Comparison of ENCODE assay signal across 9 mouse cellular contexts in the genomic region with DNA sequence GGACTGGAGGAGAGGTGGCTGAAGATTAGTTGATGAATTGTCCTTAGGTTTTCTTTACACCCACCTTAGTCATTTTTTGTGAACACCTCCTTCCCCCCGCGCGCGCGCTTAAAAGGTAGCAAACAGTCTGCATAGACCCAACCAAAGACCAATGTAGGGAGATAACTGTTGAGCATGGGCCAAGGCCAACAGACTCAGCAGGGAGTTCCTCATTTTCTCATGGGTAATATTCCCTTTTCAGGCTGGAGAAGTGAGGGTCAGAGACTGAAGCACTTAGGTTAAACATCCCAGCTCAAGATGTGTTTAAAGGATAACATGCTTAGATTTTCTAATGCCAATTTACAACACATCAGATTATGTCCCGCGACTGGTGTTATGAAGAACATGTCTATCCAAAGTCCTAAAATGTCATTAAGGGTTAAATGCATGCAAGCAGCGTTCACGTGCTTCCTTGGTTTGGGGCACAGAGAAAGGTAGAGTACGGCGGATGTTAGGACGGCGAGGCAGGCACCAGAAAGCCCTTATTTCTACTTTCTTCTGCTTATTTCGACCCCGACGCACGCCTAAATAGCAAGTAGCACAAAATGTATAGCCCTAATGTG. TPM values are rescaled to one million over a fixed set of nuclear protein-coding genes. Genes with fewer than 3 reads are reported as not detected.
DNase-seq lines count a peak whose midpoint lies in the region; ATAC-seq lines count a peak whose summit lies in the region.
"Had no signal": no experiment of that assay in that cellular context is flagged by ENCODE, and none has a peak within 500 bp of the region (broad histone marks: within the 10 kb centered on the region; RNA-seq: fewer than 3 reads in every experiment).

No protein-coding gene starts in this region.

- no peaks in the 10 kb centered on the region for H3K27me3 ChIP-seq in heart, embryonic 14.5 days (ENCODE audit: control insufficient read depth, insufficient read depth, low read length)
- H3K27me3 ChIP-seq in hindbrain, embryonic 15.5 days: no peaks in the 10 kb centered on the region
- peaks cover 19% of the 10 kb centered on the region for H3K27me3 ChIP-seq in midbrain, embryonic 12.5 days
- H3K27me3 ChIP-seq: Patski had no signal

- WGBS in heart, embryonic 14.5 days: 37% methylated on average over 17 of the region's 17 CpGs
- WGBS in hindbrain, embryonic 15.5 days: 31% methylated on average over 17 of the region's 17 CpGs
- 30% methylated on average over 17 of the region's 17 CpGs for WGBS in midbrain, embryonic 12.5 days

- no peaks in the 10 kb centered on the region for H3K36me3 ChIP-seq in heart, embryonic 14.5 days (ENCODE audit: control insufficient read depth, insufficient read depth, low read length)
- no peaks in the 10 kb centered on the region for H3K36me3 ChIP-seq in hindbrain, embryonic 15.5 days
- H3K36me3 ChIP-seq in midbrain, embryonic 12.5 days: no peaks in the 10 kb centered on the region

- no peaks in the 10 kb centered on the region for H3K9me3 ChIP-seq in heart, embryonic 14.5 days (ENCODE audit: control insufficient read depth, low read length)
- no peaks in the 10 kb centered on the region for H3K9me3 ChIP-seq in hindbrain, embryonic 15.5 days
- H3K9me3 ChIP-seq in midbrain, embryonic 12.5 days: no peaks in the 10 kb centered on the region

- H3K4me1 ChIP-seq in heart, embryonic 14.5 days (ENCODE audit: control insufficient read depth in 2 of 2, insufficient read depth in 2 of 2, low read length in 2 of 2): peaks cover 9 to 11% of the 10 kb centered on the region in 2 experiments
- H3K4me1 ChIP-seq in hindbrain, embryonic 15.5 days (replicated peaks): peaks cover 34% of the 10 kb centered on the region
- H3K4me1 ChIP-seq in midbrain, embryonic 12.5 days: peaks cover 20% of the 10 kb centered on the region

- H3K4me3 ChIP-seq in heart, embryonic 14.5 days (ENCODE audit: control insufficient read depth in 1 of 2, insufficient read depth in 1 of 2, low read depth in 1 of 2, low read length in 2 of 2): peak overlapping the region; percentile 49 to 53
- peak overlapping the region; percentile 50 for H3K4me3 ChIP-seq in hindbrain, embryonic 15.5 days
- peak overlapping the region; percentile 52 for H3K4me3 ChIP-seq in midbrain, embryonic 12.5 days

- DNase-seq in heart, postnatal 10 days: no peak
- no peak for DNase-seq in natural killer cell, adult 2 months (ENCODE audit: low spot score in 2 of 2)
- DNase-seq in urinary bladder, adult 2 months (ENCODE audit: low spot score): no peak
- no peak for DNase-seq in right cerebral cortex, adult 18-20 months

- H3K27ac ChIP-seq in heart, embryonic 14.5 days (replicated peaks in 1 of 2; ENCODE audit: control insufficient read depth in 1 of 2, insufficient read depth in 1 of 2, low read depth in 2 of 2, low read length in 2 of 2): no peak overlapping the region
- H3K27ac ChIP-seq in hindbrain, embryonic 15.5 days (replicated peaks): peak overlapping the region; percentile 98
- H3K27ac ChIP-seq in midbrain, embryonic 12.5 days (replicated peaks): peak overlapping the region; percentile 85

- peak overlapping the region; percentile 56; the same call in 1 of the 2 replicates for H3K9ac ChIP-seq in heart, embryonic 14.5 days (ENCODE audit: low read length)
- peak overlapping the region; percentile 74 for H3K9ac ChIP-seq in hindbrain, embryonic 15.5 days
- H3K9ac ChIP-seq in midbrain, embryonic 12.5 days (replicated peaks): peak overlapping the region; percentile 66; the same call in 1 of the 2 replicates

- intact Hi-C loops in heart, postnatal 10 days (cut with DNase I): no loop called here

- H3K4me2 ChIP-seq in heart, embryonic 14.5 days (ENCODE audit: low read length): peak overlapping the region; percentile 93
- H3K4me2 ChIP-seq in hindbrain, embryonic 15.5 days: peak overlapping the region; percentile 80
- H3K4me2 ChIP-seq in midbrain, embryonic 12.5 days (replicated peaks): peak overlapping the region; percentile 82

- ATAC-seq in heart, embryonic 14.5 days (ENCODE audit: insufficient number of reproducible peaks, insufficient read depth, low FRiP score, low read depth): no peak
- ATAC-seq in activated CD4-positive, CD25-positive, alpha-beta regulatory T cell, adult 4 months: peak; percentile 50
- ATAC-seq in hindbrain, embryonic 15.5 days (ENCODE audit: low FRiP score, low read depth): peak; percentile 29
- no peak for ATAC-seq in midbrain, embryonic 12.5 days (ENCODE audit: low FRiP score, low read depth)

RNA-seq across cellular contexts. Expression of gene Slc2a3, which starts 37.5 kb away (rescaled TPM):
- polyA plus RNA-seq in heart, embryonic 14.5 days (2014; fragmentation: Nextera tagmentation; extraction: Ambion mirVana): 10.3 and 10.7 TPM in 2 replicates
- total RNA-seq in heart, postnatal 10 days (2021): 1 to 10 TPM; 2.1 to 2.5 TPM
- polyA plus RNA-seq in activated CD4-positive, CD25-positive, alpha-beta regulatory T cell, adult 4 months (2017; shearing (Covaris generic)): 10 to 100 TPM; 64.2 to 69.4 TPM
- polyA plus RNA-seq in hindbrain, embryonic 15.5 days (2015; fragmentation: Nextera tagmentation; extraction: Ambion mirVana): 43.4 and 44.5 TPM in 2 replicates
- polyA plus RNA-seq in midbrain, embryonic 12.5 days (2016; fragmentation: Nextera tagmentation; extraction: Ambion mirVana): 22.5 and 24.8 TPM in 2 replicates
- polyA plus RNA-seq in urinary bladder, adult 2 months (2012; rRNA removed): 5.1 and 5.9 TPM in 2 replicates

RNA-seq across cellular contexts. Expression of gene Foxj2, which starts 55.8 kb away (rescaled TPM):
- polyA plus RNA-seq in heart, embryonic 14.5 days (2014; fragmentation: Nextera tagmentation; extraction: Ambion mirVana): 7.8 and 7.9 TPM in 2 replicates
- total RNA-seq in heart, postnatal 10 days (2021): 10 to 100 TPM; 28.5 to 32.8 TPM
- 1 to 10 TPM; 6.6 to 8.7 TPM for polyA plus RNA-seq in activated CD4-positive, CD25-positive, alpha-beta regulatory T cell, adult 4 months (2017; shearing (Covaris generic))
- polyA plus RNA-seq in hindbrain, embryonic 15.5 days (2015; fragmentation: Nextera tagmentation; extraction: Ambion mirVana): 8.2 and 9.0 TPM in 2 replicates
- polyA plus RNA-seq in midbrain, embryonic 12.5 days (2016; fragmentation: Nextera tagmentation; extraction: Ambion mirVana): 5.7 and 5.8 TPM in 2 replicates
- polyA plus RNA-seq in urinary bladder, adult 2 months (2012; rRNA removed): 7.2 and 15.7 TPM in 2 replicates

RNA-seq across cellular contexts. Expression of gene Nanog, which starts 56.7 kb away (rescaled TPM):
- polyA plus RNA-seq in heart, embryonic 14.5 days (2014; fragmentation: Nextera tagmentation; extraction: Ambion mirVana): 0.84 and 1.2 TPM in 2 replicates
- not detected for total RNA-seq in heart, postnatal 10 days (2021)
- polyA plus RNA-seq in activated CD4-positive, CD25-positive, alpha-beta regulatory T cell, adult 4 months (2017; shearing (Covaris generic)): under 1 TPM in 1 of 2 experiments, not detected in 1; 0.22 TPM
- 0.09 and 0.25 TPM in 2 replicates for polyA plus RNA-seq in hindbrain, embryonic 15.5 days (2015; fragmentation: Nextera tagmentation; extraction: Ambion mirVana)
- 0.14 and 0.20 TPM in 2 replicates for polyA plus RNA-seq in midbrain, embryonic 12.5 days (2016; fragmentation: Nextera tagmentation; extraction: Ambion mirVana)
- 0.07 and 0.12 TPM in 2 replicates for polyA plus RNA-seq in urinary bladder, adult 2 months (2012; rRNA removed)

Comparison
In these comparisons a context has a peak if more than half of its experiments do, and no peak if none do; other contexts are left out.
1. ATAC-seq: peak in activated CD4-positive, CD25-positive, alpha-beta regulatory T cell, adult 4 months (single experiment) and hindbrain, embryonic 15.5 days (single experiment); none in heart, embryonic 14.5 days (single experiment) and midbrain, embryonic 12.5 days (single experiment).
2. H3K27ac ChIP-seq: peak in hindbrain, embryonic 15.5 days (single experiment) and midbrain, embryonic 12.5 days (single experiment); none in heart, embryonic 14.5 days (0 of 2).
3. Peak in every context shown above with its lines, with median percentiles within 50 percentile points of each other: H3K4me2 ChIP-seq, H3K4me3 ChIP-seq and H3K9ac ChIP-seq.